Mouse (Mus musculus) E14TG2a.4 (cell line): ENCODE results near the gene Itprip.

Experiments
- CTCF ChIP-seq: conservative IDR thresholded peaks from 2 replicates; pipeline ENCODE4 v1.5.1; 2014; ENCODE audit warnings: low read length
- NANOG ChIP-seq: IDR thresholded peaks from 2 replicates; pipeline ENCODE4 v1.6.1; 2014; ENCODE audit warnings: borderline replicate concordance, low read length, mixed read lengths

GRCm38 (mm10) chr19:47885191-47885743, 33.8 kb downstream of the Itprip start:
- TF ChIP-seq CTCF (no peak), NANOG (no peak)
